Mouse (Mus musculus): ENCODE data around the gene Rusc2.
A peak's percentile ranks its signal among the peaks of the same experiment; 100 is the strongest.

Rusc2 gene

GRCm38 (mm10) chr4:43442044-43442443, 60.3 kb downstream of the Rusc2 start:
- peak; percentile 99 for DNase-seq (ENCODE audit: low read depth, low spot score)

DNA sequence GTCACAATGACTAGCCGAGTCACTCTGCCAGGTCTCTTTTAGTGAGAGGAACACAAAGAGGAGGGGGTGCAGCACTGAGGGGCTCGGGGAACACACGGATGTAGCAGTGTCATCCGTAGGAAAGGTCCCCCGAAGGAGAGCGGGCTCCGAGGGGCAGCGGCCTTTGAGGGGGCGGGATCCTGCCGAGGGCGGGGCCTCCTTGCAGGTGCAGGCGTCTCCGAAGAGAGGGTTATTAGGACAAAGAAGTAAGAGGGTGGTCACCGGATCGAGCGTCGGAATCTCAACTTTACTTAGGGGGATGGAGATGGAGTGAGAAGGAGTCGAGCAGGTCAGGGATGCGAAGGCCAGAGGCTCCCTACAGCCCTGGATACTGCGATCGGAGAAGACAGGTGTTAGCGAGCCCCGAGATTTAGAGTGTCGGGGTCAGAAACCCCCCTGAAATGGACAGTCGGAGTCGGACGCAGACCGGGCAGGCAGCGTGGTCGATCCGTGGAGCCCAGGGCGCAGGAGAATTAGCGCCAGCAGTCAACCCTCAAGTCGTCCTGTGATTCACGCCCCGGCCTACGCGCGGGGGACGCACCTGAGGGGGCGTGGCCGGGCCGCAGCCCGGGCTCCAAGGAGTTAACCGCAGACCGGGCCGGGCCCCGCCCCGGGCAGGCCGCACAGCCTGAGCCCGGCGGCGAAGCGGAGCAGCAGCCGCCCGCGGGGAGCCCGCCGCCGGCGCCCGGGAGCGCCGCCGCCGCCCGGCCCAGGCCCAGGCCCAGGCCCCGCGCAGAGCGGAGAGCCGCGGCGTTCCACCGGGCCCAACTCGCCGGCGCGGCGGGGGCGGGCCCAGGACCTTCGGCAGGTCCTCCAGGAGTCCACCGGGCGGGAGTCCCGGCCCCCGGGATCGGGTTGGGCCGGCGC, 60.9 kb downstream of the Rusc2 start:
- DNase-seq (ENCODE audit: low read depth, low spot score) = peak; percentile 59

DNA sequence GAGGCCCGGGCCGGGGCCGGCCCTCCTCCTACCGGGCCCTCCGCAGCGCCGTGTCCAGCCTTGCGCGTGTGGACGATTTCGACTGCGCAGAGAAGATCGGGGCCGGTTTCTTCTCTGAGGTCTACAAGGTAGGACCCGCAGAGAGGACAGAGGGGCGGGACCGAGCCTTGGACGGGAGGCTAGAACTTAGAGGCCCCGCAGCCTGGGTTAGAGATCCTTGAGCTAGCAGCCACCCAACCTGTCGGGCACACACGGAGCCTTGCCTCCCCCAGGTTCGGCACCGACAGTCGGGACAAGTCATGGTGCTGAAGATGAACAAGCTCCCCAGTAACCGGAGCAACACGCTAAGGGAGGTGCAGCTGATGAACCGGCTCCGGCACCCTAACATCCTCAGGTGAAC, 61.7 kb downstream of the Rusc2 start:
- no peak for DNase-seq (ENCODE audit: low read depth, low spot score)

DNA sequence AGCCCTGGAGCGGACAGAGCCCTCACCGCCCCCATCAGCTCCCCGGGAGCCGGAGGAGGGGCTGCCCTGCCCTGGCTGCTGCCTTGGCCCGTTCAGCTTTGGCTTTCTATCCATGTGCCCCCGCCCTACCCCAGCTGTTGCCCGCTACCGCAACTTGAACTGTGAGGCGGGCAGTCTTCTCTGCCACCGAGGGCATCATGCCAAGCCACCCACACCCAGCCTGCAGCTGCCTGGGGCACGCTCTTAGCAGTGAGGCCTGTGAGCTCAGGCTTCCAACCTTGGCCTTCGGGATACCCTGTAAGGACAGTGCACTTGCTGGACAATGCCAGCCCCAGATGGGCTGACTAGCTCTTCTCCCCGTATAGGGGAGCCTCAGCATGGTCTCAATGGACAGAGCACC, 65.5 kb downstream of the Rusc2 start:
- DNase-seq (ENCODE audit: low read depth, low spot score) = no peak

DNA sequence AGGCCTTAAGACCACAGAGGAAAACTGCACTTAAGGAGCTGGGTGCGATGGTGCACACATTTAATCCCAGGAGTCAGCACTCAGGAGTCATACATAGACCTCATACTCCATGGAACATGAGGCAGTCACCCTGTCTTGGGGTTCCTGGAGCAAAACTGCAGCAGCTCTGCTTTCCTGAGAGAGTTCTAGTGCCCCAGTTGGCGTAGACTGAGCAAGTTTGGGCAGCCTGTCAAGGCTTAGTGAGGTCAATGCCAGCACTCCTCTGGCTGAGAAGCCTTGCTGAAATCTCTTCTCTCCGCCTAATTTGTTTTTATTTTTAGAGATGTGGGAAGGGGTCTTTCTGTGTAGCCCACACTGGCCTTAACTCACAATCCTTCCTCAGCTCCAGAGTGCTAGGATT, 66.8 kb downstream of the Rusc2 start:
- no peak for DNase-seq (ENCODE audit: low read depth, low spot score)

DNA sequence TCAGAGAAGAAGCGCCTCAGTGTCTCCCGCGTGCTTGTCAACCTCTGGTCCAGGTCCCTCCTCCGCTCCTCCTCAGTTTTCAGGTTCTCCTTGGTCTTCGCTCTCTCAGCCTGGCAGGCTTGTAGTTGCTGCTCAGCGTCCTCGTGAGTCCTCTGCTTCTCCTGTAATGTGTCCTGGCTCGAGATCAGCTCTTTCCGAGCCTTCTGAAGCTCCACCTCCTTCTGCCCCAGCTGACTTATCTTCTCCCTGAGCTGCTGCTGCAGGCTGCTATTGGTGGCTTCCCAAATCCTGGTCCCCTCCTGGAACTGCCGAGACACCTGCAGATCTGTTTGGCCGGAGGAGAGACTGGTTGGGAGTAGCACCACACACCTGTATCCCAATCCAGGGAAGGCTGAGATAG, 70.5 kb downstream of the Rusc2 start:
- no peak for DNase-seq (ENCODE audit: low read depth, low spot score)

- DNase-seq (ENCODE audit: low read depth, low spot score) = no peak
Observed at GRCm38 (mm10) chr4:43453413-43453812, 71.6 kb downstream of the Rusc2 start.

- DNase-seq (ENCODE audit: low read depth, low spot score) = no peak
Observed at GRCm38 (mm10) chr4:43454041-43454836, 72.5 kb downstream of the Rusc2 start, which contains the start of gene Cd72. Gene Cd72 (minus strand): TSS chr4:43454628.

DNA sequence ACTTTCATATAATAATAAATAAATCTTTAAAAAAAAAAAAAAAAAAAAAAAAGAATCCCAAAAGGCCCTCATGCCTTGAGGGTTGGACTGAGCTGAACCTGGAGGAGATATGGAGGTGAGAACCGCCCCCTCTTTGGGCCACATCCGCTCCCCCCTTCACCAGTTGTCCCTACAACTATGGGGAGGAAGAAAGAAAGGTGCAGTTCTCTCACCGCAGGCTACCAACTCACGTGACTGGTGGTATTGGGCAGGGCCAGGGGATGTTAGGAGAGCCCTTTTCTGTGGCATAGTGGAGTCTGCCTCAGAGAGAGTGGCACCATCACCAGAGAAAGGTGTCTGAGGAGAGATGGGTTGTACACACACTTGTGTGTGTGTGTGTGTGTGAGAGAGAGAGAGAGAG, 74.7 kb downstream of the Rusc2 start:
- DNase-seq (ENCODE audit: low read depth, low spot score) = no peak

- DNase-seq (ENCODE audit: low read depth, low spot score) = no peak
Observed at GRCm38 (mm10) chr4:43457124-43457523, 75.3 kb downstream of the Rusc2 start.

GRCm38 (mm10) chr4:43463102-43463501, 81.3 kb downstream of the Rusc2 start:
- DNase-seq (ENCODE audit: low read depth, low spot score) = no peak

GRCm38 (mm10) chr4:43465935-43466334, 84.2 kb downstream of the Rusc2 start:
- no peak for DNase-seq (ENCODE audit: low read depth, low spot score)

DNA sequence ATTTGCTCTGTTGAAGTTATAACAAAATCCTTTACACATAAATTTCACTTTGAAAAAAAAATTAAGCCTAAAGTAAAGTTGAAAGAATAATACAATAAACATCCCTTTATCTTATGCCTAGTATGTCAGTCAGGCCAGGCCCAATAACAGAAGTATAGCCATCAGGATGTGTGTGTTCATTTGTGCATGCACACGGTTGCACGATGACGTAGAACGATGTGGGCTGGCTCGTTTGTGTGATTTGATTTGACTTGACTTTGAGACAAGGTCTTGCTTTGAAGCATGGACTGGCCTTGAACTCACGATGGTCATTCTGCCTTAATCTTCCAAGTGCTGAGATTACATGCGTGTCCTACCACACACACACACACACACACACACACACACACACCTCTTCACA, 85.1 kb downstream of the Rusc2 start:
- no peak for DNase-seq (ENCODE audit: low read depth, low spot score)

DNA sequence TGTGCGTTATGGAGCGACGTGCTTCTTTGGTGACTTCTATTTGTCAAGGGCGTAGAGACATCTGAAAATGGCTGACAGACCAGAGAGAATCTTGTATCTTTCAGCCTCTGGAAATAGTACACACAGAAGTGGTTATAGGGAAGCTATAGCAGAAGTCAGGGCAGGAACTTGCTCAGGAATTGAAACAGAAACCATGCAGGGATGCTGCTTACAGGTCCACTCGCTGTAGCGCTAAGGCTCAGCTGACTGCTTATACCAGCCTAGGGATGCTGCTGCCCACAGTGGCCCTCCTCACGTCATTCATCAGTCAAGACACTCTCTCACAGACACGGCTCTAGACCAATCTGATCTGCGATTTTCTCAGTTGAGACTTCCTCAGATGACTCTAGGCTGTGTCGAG, 88.5 kb downstream of the Rusc2 start:
- no peak for DNase-seq (ENCODE audit: low read depth, low spot score)

DNA sequence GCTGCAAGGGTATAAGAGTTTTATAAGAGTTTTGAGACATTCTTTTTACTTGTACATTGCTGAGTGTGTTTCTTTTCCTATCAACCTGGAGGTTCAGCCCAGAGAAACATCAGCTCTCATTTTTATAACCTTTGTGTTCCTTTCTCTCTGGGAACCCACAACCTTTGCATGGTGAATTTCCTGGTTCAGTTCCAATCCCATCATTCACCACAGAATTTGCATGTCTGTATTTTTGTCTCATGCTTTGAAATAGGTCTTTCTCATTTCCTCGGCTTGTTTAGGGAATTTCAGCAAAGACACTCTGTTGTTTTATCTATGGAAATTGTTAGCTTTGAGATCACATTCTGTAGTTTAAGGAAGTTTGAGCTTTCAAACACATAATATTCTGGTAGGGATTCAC, 91.9 kb downstream of the Rusc2 start:
- DNase-seq (ENCODE audit: low read depth, low spot score) = no peak

- DNase-seq (ENCODE audit: low read depth, low spot score) = no peak
Observed at GRCm38 (mm10) chr4:43476604-43477003, 94.8 kb downstream of the Rusc2 start.

Data from retina, adult 2 months (tissue).